Mouse (Mus musculus) hindbrain, embryonic 14.5 days (tissue): Measurements from ENCODE around the gene Sik3. TPM values are rescaled to one million over a fixed set of nuclear protein-coding genes. Genes with fewer than 3 reads are reported as not detected.
"Not testable (repeated sequence)": the region's sequence is repeated elsewhere in the genome, so short reads cannot be mapped to it uniquely, and the experiment has no call there.

Source experiments
- ATAC-seq: fragments of 200-750 bp; cut with Nextera tagmentation; 2 replicates; pipeline ENCODE4 v1.8.0; 2017; ENCODE audit warnings: moderate number of reproducible peaks, mild to moderate bottlenecking, moderate TSS enrichment, moderate library complexity; ENCODE audit not compliant: low FRiP score
- DNase-seq: peaks from one replicate; pipeline ENCODE4 v3.0.0-alpha.2; 2015; ENCODE audit warnings: low spot score
- H3K27ac ChIP-seq: fragments of 300-500 bp; sonication (generic); 2 replicates; pipeline ENCODE4 v1.5.1; 2014; ENCODE audit warnings: mild to moderate bottlenecking, moderate library complexity
- H3K27me3 ChIP-seq: fragments of 300-500 bp; sonication (generic); 2 replicates; pipeline ENCODE4 v1.6.1; 2014; ENCODE audit warnings: mild to moderate bottlenecking, low read length, mixed read lengths; ENCODE audit not compliant: control insufficient read depth, insufficient read depth
- H3K36me3 ChIP-seq: fragments of 300-500 bp; sonication (generic); replicated peaks from 2 replicates; pipeline ENCODE4 v1.6.1; 2014; ENCODE audit not compliant: control insufficient read depth, insufficient read depth
- H3K4me1 ChIP-seq: fragments of 300-500 bp; sonication (generic); replicated peaks from 2 replicates; pipeline ENCODE4 v1.6.1; 2014; ENCODE audit warnings: antibody characterized with exemption, low read length, mixed read lengths; ENCODE audit not compliant: control insufficient read depth, insufficient read depth
- H3K4me2 ChIP-seq: fragments of 300-500 bp; sonication (generic); replicated peaks from 2 replicates; pipeline ENCODE4 v1.6.1; 2014; ENCODE audit warnings: mild to moderate bottlenecking, moderate library complexity
- H3K4me3 ChIP-seq: fragments of 300-500 bp; sonication (generic); replicated peaks from 2 replicates; pipeline ENCODE4 v1.5.1; 2014; ENCODE audit warnings: mild to moderate bottlenecking, low read length
- H3K9ac ChIP-seq: fragments of 300-500 bp; sonication (generic); 2 replicates; pipeline ENCODE4 v1.6.1; 2014
- H3K9me3 ChIP-seq: fragments of 300-500 bp; sonication (generic); 2 replicates; pipeline ENCODE4 v1.6.1; 2016; ENCODE audit warnings: low read length; ENCODE audit not compliant: control insufficient read depth
- WGBS: fragments of 180-500 bp; shearing (Covaris S2); extraction: QIAGEN DNeasy Blood & Tissue Kit; methylation state at CpG from one replicate; pipeline ENCODE4 v1.1.7; 2014; 5-methylcytosine and 5-hydroxymethylcytosine counted together
- polyA plus RNA-seq: library from polyadenylated mRNA; unstranded; fragments of >200 nt; fragmentation: Nextera tagmentation; extraction: Ambion mirVana; gene quantifications from 2 replicates; pipeline ENCODE4 v1.2.1, GENCODE M21; 2014

Gene Sik3
- polyA plus RNA-seq, 1 experiment from 2014 or later = 11.0 TPM

DNA sequence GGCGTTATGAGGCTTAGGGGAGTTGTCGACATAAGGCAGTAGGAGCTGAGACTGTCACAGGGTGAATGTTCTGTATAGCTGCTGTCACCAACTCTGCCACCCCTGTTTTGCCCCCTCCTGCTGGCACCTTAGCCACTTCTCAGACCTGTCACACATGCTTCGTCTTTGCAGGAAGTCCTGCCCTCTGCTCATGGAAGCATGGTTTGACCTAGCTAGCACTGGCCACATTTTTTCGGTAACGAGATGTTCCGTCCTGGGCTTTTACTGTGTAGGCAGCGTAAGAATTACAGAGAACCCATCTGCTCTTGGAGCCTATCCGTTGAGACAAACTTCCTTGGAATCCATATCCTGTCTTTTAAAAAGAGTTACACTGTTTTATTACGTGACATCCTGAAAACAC, 110.1 kb downstream of the Sik3 start:
- Histone ChIP-seq H3K36me3 (no peaks in the 10 kb centered on the region; the same call in 1 of the 2 replicates), H3K4me2 (no peak overlapping the region), H3K4me3 (no peak overlapping the region), H3K9ac (no peak overlapping the region), H3K4me1 (0 out of 2 replicates have a peak, but pooled peaks cover 15% of the 10 kb centered on the region), H3K27me3 (no peaks in the 10 kb centered on the region), H3K27ac (no peak overlapping the region), H3K9me3 (no peaks in the 10 kb centered on the region)
- DNase-seq = no peak
- no peak for ATAC-seq
- WGBS = 88% methylated on average over 9 of the region's 9 CpGs

GRCm38 (mm10) chr9:46126295-46126694, 113.7 kb downstream of the Sik3 start:
- no peak overlapping the region for H3K9ac ChIP-seq
- H3K4me3 ChIP-seq = no peak overlapping the region
- H3K4me1 ChIP-seq = 0 out of 2 replicates have a peak, but pooled peaks cover 4% of the 10 kb centered on the region
- H3K27me3 ChIP-seq = no peaks in the 10 kb centered on the region
- no peak for ATAC-seq
- no peak overlapping the region for H3K27ac ChIP-seq
- H3K4me2 ChIP-seq = no peak overlapping the region
- 89% methylated on average over 2 of the region's 2 CpGs for WGBS
- H3K36me3 ChIP-seq = no peaks in the 10 kb centered on the region; the same call in 1 of the 2 replicates
- H3K9me3 ChIP-seq = no peaks in the 10 kb centered on the region
- DNase-seq = no peak

DNA sequence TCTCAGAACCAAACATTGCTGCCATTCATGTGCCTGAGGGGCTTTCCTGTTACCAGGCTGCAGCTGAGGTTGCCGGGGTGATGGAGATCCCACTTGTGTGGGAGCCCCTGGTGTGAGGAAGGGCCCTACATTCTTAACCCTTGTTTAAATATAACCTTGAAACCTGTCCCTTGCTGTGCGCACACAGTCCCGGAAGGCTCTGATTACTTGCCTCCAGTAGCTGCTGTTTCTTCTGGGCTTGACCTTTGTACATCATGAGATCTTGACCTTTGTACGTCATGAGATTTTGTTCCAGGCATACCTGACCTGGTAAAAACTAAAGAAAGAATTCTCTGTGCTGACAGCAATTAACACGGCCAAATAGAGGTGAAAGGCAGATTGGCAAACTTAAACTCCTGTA, 114.7 kb downstream of the Sik3 start:
- Histone ChIP-seq H3K9me3 (no peaks in the 10 kb centered on the region), H3K4me3 (no peak overlapping the region), H3K4me1 (0 out of 2 replicates have a peak, but pooled peaks cover 4% of the 10 kb centered on the region), H3K36me3 (no peaks in the 10 kb centered on the region; the same call in 1 of the 2 replicates), H3K27me3 (no peaks in the 10 kb centered on the region), H3K4me2 (no peak overlapping the region), H3K9ac (no peak overlapping the region), H3K27ac (no peak overlapping the region)
- WGBS = 37% methylated on average over 5 of the region's 5 CpGs
- ATAC-seq = no peak
- DNase-seq = no peak

GRCm38 (mm10) chr9:46129241-46129640, 116.6 kb downstream of the Sik3 start:
- no peak for DNase-seq
- Histone ChIP-seq H3K4me3 (no peak overlapping the region), H3K9me3 (no peaks in the 10 kb centered on the region), H3K27ac (no peak overlapping the region), H3K4me1 (0 out of 2 replicates have a peak, but pooled peaks cover 4% of the 10 kb centered on the region), H3K9ac (no peak overlapping the region), H3K4me2 (no peak overlapping the region), H3K27me3 (no peaks in the 10 kb centered on the region), H3K36me3 (no peaks in the 10 kb centered on the region; the same call in 1 of the 2 replicates)
- no peak for ATAC-seq
- 82% methylated on average over 2 of the region's 2 CpGs for WGBS

GRCm38 (mm10) chr9:46132821-46133220, 120.2 kb downstream of the Sik3 start:
- H3K27ac ChIP-seq, H3K9me3 ChIP-seq, H3K27me3 ChIP-seq, H3K9ac ChIP-seq, H3K4me1 ChIP-seq, H3K4me2 ChIP-seq, H3K4me3 ChIP-seq, H3K36me3 ChIP-seq, DNase-seq, ATAC-seq: not testable (repeated sequence)

DNA sequence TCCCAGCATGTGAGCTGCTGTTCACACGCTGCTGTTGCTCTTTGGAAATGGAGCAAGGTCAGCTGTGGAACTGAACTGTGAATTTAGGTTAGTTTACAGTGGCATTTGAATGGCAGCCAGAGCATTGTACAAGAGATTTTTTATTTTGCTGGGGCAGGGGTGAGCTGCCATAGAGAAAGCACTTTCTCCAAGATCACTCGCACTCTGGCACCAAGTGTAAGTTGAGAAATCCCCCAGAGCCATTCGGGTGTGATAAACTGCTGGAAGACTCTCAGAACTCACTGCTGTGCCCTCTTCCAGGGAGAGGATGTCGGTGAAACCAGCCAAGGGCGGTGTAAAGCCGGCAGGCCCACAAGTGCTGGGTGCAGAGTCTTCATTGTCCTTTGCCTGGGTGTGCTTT, 126.2 kb downstream of the Sik3 start:
- Histone ChIP-seq H3K4me1 (0 out of 2 replicates have a peak, but pooled peaks cover 6% of the 10 kb centered on the region), H3K27me3 (no peaks in the 10 kb centered on the region), H3K27ac (no peak overlapping the region), H3K4me3 (no peak overlapping the region), H3K36me3 (no peaks in the 10 kb centered on the region), H3K9ac (no peak overlapping the region), H3K4me2 (no peak overlapping the region), H3K9me3 (no peaks in the 10 kb centered on the region)
- no peak for ATAC-seq
- 63% methylated on average over 6 of the region's 6 CpGs for WGBS
- DNase-seq = no peak

DNA sequence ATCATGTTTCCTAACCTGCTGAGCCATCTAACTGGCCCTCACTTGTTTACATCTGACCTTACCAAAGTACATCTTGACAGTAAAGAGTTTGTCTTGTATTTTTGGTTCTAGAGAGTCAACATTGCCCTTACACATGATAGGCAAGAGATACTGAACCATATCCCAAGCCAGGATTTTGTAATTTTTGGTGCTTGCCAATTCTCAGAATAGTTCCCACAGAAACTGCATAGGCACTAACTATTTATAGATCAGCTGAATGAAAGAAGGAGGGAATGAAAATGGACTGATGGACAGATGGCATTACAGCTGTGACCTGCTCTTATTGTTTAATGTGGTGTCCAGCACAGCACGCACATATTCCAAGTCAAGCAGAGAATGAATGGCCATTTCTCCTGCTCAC, 128.2 kb downstream of the Sik3 start:
- Histone ChIP-seq H3K27me3 (no peaks in the 10 kb centered on the region), H3K27ac (no peak overlapping the region), H3K9ac (no peak overlapping the region), H3K4me2 (no peak overlapping the region), H3K9me3 (no peaks in the 10 kb centered on the region), H3K36me3 (no peaks in the 10 kb centered on the region), H3K4me1 (0 out of 2 replicates have a peak, but pooled peaks cover 6% of the 10 kb centered on the region), H3K4me3 (no peak overlapping the region)
- 60% methylated on average over 1 of the region's 1 CpGs for WGBS
- DNase-seq = no peak
- ATAC-seq = no peak

GRCm38 (mm10) chr9:46142031-46142430, 129.4 kb downstream of the Sik3 start:
- H3K4me1 ChIP-seq = 0 out of 2 replicates have a peak, but pooled peaks cover 6% of the 10 kb centered on the region
- no peak overlapping the region for H3K4me3 ChIP-seq
- H3K27ac ChIP-seq = no peak overlapping the region
- no peaks in the 10 kb centered on the region for H3K9me3 ChIP-seq
- no peaks in the 10 kb centered on the region for H3K27me3 ChIP-seq
- H3K4me2 ChIP-seq = no peak overlapping the region
- H3K9ac ChIP-seq = no peak overlapping the region
- DNase-seq (no peak), ATAC-seq (no peak)
- WGBS = 58% methylated on average over 1 of the region's 1 CpGs
- no peaks in the 10 kb centered on the region for H3K36me3 ChIP-seq

- Histone ChIP-seq H3K36me3 (no peaks in the 10 kb centered on the region), H3K9me3 (no peaks in the 10 kb centered on the region), H3K27me3 (no peaks in the 10 kb centered on the region), H3K4me1 (0 out of 2 replicates have a peak, but pooled peaks cover 6% of the 10 kb centered on the region), H3K27ac (no peak overlapping the region), H3K4me3 (no peak overlapping the region), H3K4me2 (no peak overlapping the region), H3K9ac (no peak overlapping the region)
- ATAC-seq (no peak), DNase-seq (no peak)
- WGBS = 97% methylated on average over 1 of the region's 1 CpGs
Observed at GRCm38 (mm10) chr9:46142492-46142891, 129.9 kb downstream of the Sik3 start.

GRCm38 (mm10) chr9:46144976-46145375, 132.4 kb downstream of the Sik3 start:
- DNase-seq = no peak
- Histone ChIP-seq H3K27ac (no peak overlapping the region), H3K9ac (no peak overlapping the region), H3K4me1 (no peaks in the 10 kb centered on the region), H3K4me2 (no peak overlapping the region), H3K36me3 (no peaks in the 10 kb centered on the region), H3K27me3 (no peaks in the 10 kb centered on the region), H3K9me3 (no peaks in the 10 kb centered on the region), H3K4me3 (no peak overlapping the region)
- ATAC-seq = no peak
- 88% methylated on average over 6 of the region's 6 CpGs for WGBS
